Mouse (Mus musculus) ES-E14 (cell line): Measurements from ENCODE around the gene BC024978.

Experiments
- HCFC1 ChIP-seq: IDR thresholded peaks from 2 replicates; pipeline ENCODE4 v1.6.1; 2012; ENCODE audit warnings: low read length, inconsistent platforms, borderline replicate concordance; ENCODE audit not compliant: insufficient read depth
- MAFK ChIP-seq: IDR thresholded peaks from 2 replicates; pipeline ENCODE4 v1.6.1; 2014; ENCODE audit warnings: mild to moderate bottlenecking, low read depth, low read length, inconsistent platforms; ENCODE audit not compliant: insufficient read depth
- ZC3H11A ChIP-seq: IDR thresholded peaks from 2 replicates; pipeline ENCODE4 v1.6.1; 2012; ENCODE audit warnings: low read depth, mild to moderate bottlenecking, inconsistent platforms, low read length, borderline replicate concordance

GRCm38 (mm10) chr7:27158171-27158570 lies 37.4 kb upstream of the BC024978 start:
- TF ChIP-seq MAFK (no peak), ZC3H11A (no peak), HCFC1 (no peak)
